Mouse (Mus musculus): ENCODE measurements around the gene Golph3. TPM values are rescaled to one million over a fixed set of nuclear protein-coding genes. Genes with fewer than 3 reads are reported as not detected.
"Not testable (repeated sequence)": the region's sequence is repeated elsewhere in the genome, so short reads cannot be mapped to it uniquely, and the experiment has no call there.

Golph3 gene
- total RNA-seq, 4 experiments from 2014 or later: 66.2 to 86.7 (median 75.1) TPM

- no peak for DNase-seq (ENCODE audit: low spot score in 2 of 2)
These were observed 34.0 kb downstream of the Golph3 start for GRCm38 (mm10) chr15:12355261-12355660.

GRCm38 (mm10) chr15:12355907-12356306 is 34.7 kb downstream of the Golph3 start:
- DNase-seq (ENCODE audit: low spot score in 2 of 2): no peak

- no peak for DNase-seq (ENCODE audit: low spot score in 2 of 2)
These were observed 36.2 kb downstream of the Golph3 start for GRCm38 (mm10) chr15:12357459-12357858.

- DNase-seq (ENCODE audit: low spot score in 2 of 2): no peak
These were observed 37.1 kb downstream of the Golph3 start for GRCm38 (mm10) chr15:12358384-12358783.

GRCm38 (mm10) chr15:12360519-12361212 is 39.4 kb downstream of the Golph3 start:
- DNase-seq (ENCODE audit: low spot score in 2 of 2): no peak

- DNase-seq (ENCODE audit: low spot score in 2 of 2): no peak
These were observed 40.9 kb downstream of the Golph3 start for GRCm38 (mm10) chr15:12362001-12362700.

GRCm38 (mm10) chr15:12362701-12363040 is 41.4 kb downstream of the Golph3 start:
- no peak for DNase-seq (ENCODE audit: low spot score in 2 of 2)

GRCm38 (mm10) chr15:12364096-12364495 is 42.8 kb downstream of the Golph3 start:
- no peak for DNase-seq (ENCODE audit: low spot score in 2 of 2)

- DNase-seq (ENCODE audit: low spot score in 2 of 2): no peak
These were observed 44.3 kb downstream of the Golph3 start for GRCm38 (mm10) chr15:12365416-12366071.

GRCm38 (mm10) chr15:12366072-12366469 is 44.8 kb downstream of the Golph3 start:
- no peak for DNase-seq (ENCODE audit: low spot score in 2 of 2)

- DNase-seq (ENCODE audit: low spot score in 2 of 2): not testable (repeated sequence)
These were observed 45.5 kb downstream of the Golph3 start for GRCm38 (mm10) chr15:12366580-12367305.

- no peak for DNase-seq (ENCODE audit: low spot score in 2 of 2)
These were observed 46.2 kb downstream of the Golph3 start for GRCm38 (mm10) chr15:12367306-12368080.

- DNase-seq (ENCODE audit: low spot score in 2 of 2): no peak
These were observed 47.1 kb downstream of the Golph3 start for GRCm38 (mm10) chr15:12368357-12368756.

GRCm38 (mm10) chr15:12368850-12369249 is 47.6 kb downstream of the Golph3 start:
- no peak for DNase-seq (ENCODE audit: low spot score in 2 of 2)

- no peak for DNase-seq (ENCODE audit: low spot score in 2 of 2)
These were observed 48.8 kb downstream of the Golph3 start for GRCm38 (mm10) chr15:12370096-12370495.

- DNase-seq (ENCODE audit: low spot score in 2 of 2): peak; percentile 30 to 51
These were observed 49.9 kb downstream of the Golph3 start for GRCm38 (mm10) chr15:12371183-12371582.

- no peak for DNase-seq (ENCODE audit: low spot score in 2 of 2)
These were observed 52.2 kb downstream of the Golph3 start for GRCm38 (mm10) chr15:12373496-12373895.

- DNase-seq (ENCODE audit: low spot score in 2 of 2): no peak
These were observed 52.7 kb downstream of the Golph3 start for GRCm38 (mm10) chr15:12373918-12374317.

- no peak for DNase-seq (ENCODE audit: low spot score in 2 of 2)
These were observed 53.7 kb downstream of the Golph3 start for GRCm38 (mm10) chr15:12374916-12375315.

- DNase-seq (ENCODE audit: low spot score in 2 of 2): peak; percentile 65 to 75
These were observed 54.5 kb downstream of the Golph3 start for GRCm38 (mm10) chr15:12375641-12376311.
